Mouse (Mus musculus): ENCODE measurements around the gene Ostf1.
"Not testable (repeated sequence)": the region's sequence is repeated elsewhere in the genome, so short reads cannot be mapped to it uniquely, and the experiment has no call there.

The Ostf1 gene

GRCm38 (mm10) chr19:18598265-18598926, 33.2 kb downstream of the Ostf1 start:
- CTCF ChIA-PET = no interaction called here

- CTCF ChIA-PET = no interaction called here
Measured at GRCm38 (mm10) chr19:18597772-18598171, 33.9 kb downstream of the Ostf1 start.

- CTCF ChIA-PET = interaction anchor here (0.6 kb wide), 1 partner anchor 14 kb away, joined by 3 read pairs; no protein-coding TSS in a partner anchor
Measured at GRCm38 (mm10) chr19:18596876-18597275, 34.7 kb downstream of the Ostf1 start.

- CTCF ChIA-PET = no interaction called here
Measured at GRCm38 (mm10) chr19:18593722-18594121, 37.9 kb downstream of the Ostf1 start.

GRCm38 (mm10) chr19:18592919-18593318, 38.7 kb downstream of the Ostf1 start:
- CTCF ChIA-PET = no interaction called here

- CTCF ChIA-PET = no interaction called here
Measured at GRCm38 (mm10) chr19:18590942-18591354, 40.7 kb downstream of the Ostf1 start.

GRCm38 (mm10) chr19:18590234-18590633, 41.4 kb downstream of the Ostf1 start:
- CTCF ChIA-PET = no interaction called here

- CTCF ChIA-PET = no interaction called here
Measured at GRCm38 (mm10) chr19:18589276-18589675, 42.3 kb downstream of the Ostf1 start.

- CTCF ChIA-PET = not testable (repeated sequence)
Measured at GRCm38 (mm10) chr19:18588801-18589200, 42.8 kb downstream of the Ostf1 start.

GRCm38 (mm10) chr19:18588243-18588642, 43.4 kb downstream of the Ostf1 start:
- CTCF ChIA-PET = interaction anchor here (0.5 kb wide), 1 partner anchor 449 kb away, joined by 3 read pairs; no protein-coding TSS in a partner anchor

- CTCF ChIA-PET = no interaction called here
Measured at GRCm38 (mm10) chr19:18587118-18587517, 44.5 kb downstream of the Ostf1 start.

- CTCF ChIA-PET = no interaction called here
Measured at GRCm38 (mm10) chr19:18584621-18585020, 47.0 kb downstream of the Ostf1 start.

- CTCF ChIA-PET = no interaction called here
Measured at GRCm38 (mm10) chr19:18583706-18584105, 47.9 kb downstream of the Ostf1 start.

- CTCF ChIA-PET = interaction anchor here (0.7 kb wide), 1 partner anchor 14 kb away, joined by 3 read pairs; no protein-coding TSS in a partner anchor
Measured at GRCm38 (mm10) chr19:18582887-18583286, 48.7 kb downstream of the Ostf1 start.

GRCm38 (mm10) chr19:18582226-18582625, 49.4 kb downstream of the Ostf1 start:
- CTCF ChIA-PET = interaction anchor here (0.7 kb wide), 1 partner anchor 14 kb away, joined by 3 read pairs; no protein-coding TSS in a partner anchor

GRCm38 (mm10) chr19:18581046-18581445, 50.6 kb downstream of the Ostf1 start:
- CTCF ChIA-PET = no interaction called here

GRCm38 (mm10) chr19:18579012-18579358, 52.6 kb downstream of the Ostf1 start:
- CTCF ChIA-PET = no interaction called here

GRCm38 (mm10) chr19:18578216-18579011, 53.2 kb downstream of the Ostf1 start:
- CTCF ChIA-PET = no interaction called here

GRCm38 (mm10) chr19:18577348-18577747, 54.3 kb downstream of the Ostf1 start:
- CTCF ChIA-PET = no interaction called here

GRCm38 (mm10) chr19:18575891-18576290, 55.7 kb downstream of the Ostf1 start:
- CTCF ChIA-PET = interaction anchor here (1.2 kb wide), 1 partner anchor 27 kb away, joined by 10 read pairs; no protein-coding TSS in a partner anchor

GRCm38 (mm10) chr19:18573907-18574306, 57.7 kb downstream of the Ostf1 start:
- CTCF ChIA-PET = no interaction called here

GRCm38 (mm10) chr19:18573443-18573842, 58.2 kb downstream of the Ostf1 start:
- CTCF ChIA-PET = no interaction called here

- CTCF ChIA-PET = no interaction called here
Measured at GRCm38 (mm10) chr19:18569496-18569895, 62.1 kb downstream of the Ostf1 start.

All from spleen, embryonic (tissue).